Mouse (Mus musculus) neural tube, embryonic 13.5 days (tissue): ENCODE data around the gene Cckbr. TPM values are rescaled to one million over a fixed set of nuclear protein-coding genes. Genes with fewer than 3 reads are reported as not detected.
"Not testable (repeated sequence)": the region's sequence is repeated elsewhere in the genome, so short reads cannot be mapped to it uniquely, and the experiment has no call there.

ENCODE experiments used
- ATAC-seq: fragments of 200-750 bp; cut with Nextera tagmentation; 2 replicates; pipeline ENCODE4 v1.8.0; 2017; ENCODE audit warnings: low read depth, mild to moderate bottlenecking, moderate TSS enrichment, moderate library complexity
- H3K27ac ChIP-seq: fragments of 300-500 bp; sonication (generic); replicated peaks from 2 replicates; pipeline ENCODE4 v1.5.1; 2015; ENCODE audit warnings: moderate library complexity, mild to moderate bottlenecking, inconsistent platforms
- H3K27me3 ChIP-seq: fragments of 300-500 bp; sonication (generic); 2 replicates; pipeline ENCODE4 v1.6.1; 2015; ENCODE audit warnings: mild to moderate bottlenecking, inconsistent platforms
- H3K36me3 ChIP-seq: fragments of 300-500 bp; sonication (generic); 2 replicates; pipeline ENCODE4 v1.6.1; 2015; ENCODE audit warnings: mild to moderate bottlenecking, inconsistent platforms
- H3K4me1 ChIP-seq: fragments of 300-500 bp; sonication (generic); replicated peaks from 2 replicates; pipeline ENCODE4 v1.6.1; 2015; ENCODE audit warnings: inconsistent platforms
- H3K4me2 ChIP-seq: fragments of 300-500 bp; sonication (generic); 2 replicates; pipeline ENCODE4 v1.6.1; 2015; ENCODE audit warnings: inconsistent platforms, mild to moderate bottlenecking, moderate library complexity
- H3K4me3 ChIP-seq: fragments of 300-500 bp; sonication (generic); 2 replicates; pipeline ENCODE4 v1.5.1; 2015; ENCODE audit warnings: mild to moderate bottlenecking, inconsistent platforms
- H3K9ac ChIP-seq: fragments of 300-500 bp; sonication (generic); 2 replicates; pipeline ENCODE4 v1.6.1; 2015; ENCODE audit warnings: moderate library complexity, mild to moderate bottlenecking, inconsistent platforms
- H3K9me3 ChIP-seq: fragments of 300-500 bp; sonication (generic); 2 replicates; pipeline ENCODE4 v1.6.1; 2016; ENCODE audit warnings: inconsistent platforms
- WGBS: fragments of 180-500 bp; shearing (Covaris S2); methylation state at CpG from one replicate; pipeline ENCODE4 v1.1.7; 2015; 5-methylcytosine and 5-hydroxymethylcytosine counted together
- polyA plus RNA-seq: library from polyadenylated mRNA; unstranded; fragments of >200 nt; fragmentation: Nextera tagmentation; extraction: Ambion mirVana; gene quantifications from 2 replicates; pipeline ENCODE4 v1.2.1, GENCODE M21; 2015

The Cckbr gene
- polyA plus RNA-seq, 1 experiment from 2014 or later, result 2.1 TPM

- ATAC-seq, result no peak
- Histone ChIP-seq H3K36me3 (no peaks in the 10 kb centered on the region), H3K27me3 (no peaks in the 10 kb centered on the region), H3K27ac (no peak overlapping the region), H3K4me3 (no peak overlapping the region), H3K4me2 (no peak overlapping the region), H3K4me1 (no peaks in the 10 kb centered on the region), H3K9ac (no peak overlapping the region), H3K9me3 (no peaks in the 10 kb centered on the region)
- WGBS, result 81% methylated on average over 3 of the region's 3 CpGs
These were observed 19.5 kb downstream of the Cckbr start for GRCm38 (mm10) chr7:105445076-105445475.

DNA sequence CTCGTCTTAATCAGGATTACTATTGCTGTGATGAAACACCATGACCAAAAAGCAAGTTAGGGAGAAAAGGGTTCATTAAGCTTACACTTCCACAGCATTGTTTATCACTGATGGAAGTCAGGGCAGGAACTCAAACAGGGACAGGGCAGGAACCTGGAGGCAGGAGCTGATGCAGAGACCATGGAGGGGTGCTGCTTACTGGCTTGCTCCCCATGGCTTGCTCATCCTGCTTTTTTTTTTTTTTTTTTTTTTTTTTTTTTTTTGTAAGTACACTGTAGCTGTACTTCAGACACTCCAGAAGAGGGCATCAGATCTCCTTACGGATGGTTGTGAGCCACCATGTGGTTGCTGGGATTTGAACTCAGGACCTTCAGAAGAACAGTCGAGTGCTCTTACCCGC is 27.8 kb downstream of the Cckbr start:
- not testable (repeated sequence) for ATAC-seq, H3K9me3 ChIP-seq, H3K9ac ChIP-seq, H3K36me3 ChIP-seq, H3K4me1 ChIP-seq, H3K4me2 ChIP-seq, H3K27ac ChIP-seq, H3K4me3 ChIP-seq, H3K27me3 ChIP-seq
- WGBS, result 92% methylated on average over 4 of the region's 4 CpGs

- Histone ChIP-seq H3K36me3 (no peaks in the 10 kb centered on the region), H3K9ac (no peak overlapping the region), H3K27ac (no peak overlapping the region), H3K4me2 (no peak overlapping the region), H3K27me3 (no peaks in the 10 kb centered on the region), H3K4me3 (no peak overlapping the region), H3K9me3 (no peaks in the 10 kb centered on the region), H3K4me1 (no peaks in the 10 kb centered on the region)
- ATAC-seq, result no peak
These were observed 33.0 kb downstream of the Cckbr start for GRCm38 (mm10) chr7:105458546-105458945.

DNA sequence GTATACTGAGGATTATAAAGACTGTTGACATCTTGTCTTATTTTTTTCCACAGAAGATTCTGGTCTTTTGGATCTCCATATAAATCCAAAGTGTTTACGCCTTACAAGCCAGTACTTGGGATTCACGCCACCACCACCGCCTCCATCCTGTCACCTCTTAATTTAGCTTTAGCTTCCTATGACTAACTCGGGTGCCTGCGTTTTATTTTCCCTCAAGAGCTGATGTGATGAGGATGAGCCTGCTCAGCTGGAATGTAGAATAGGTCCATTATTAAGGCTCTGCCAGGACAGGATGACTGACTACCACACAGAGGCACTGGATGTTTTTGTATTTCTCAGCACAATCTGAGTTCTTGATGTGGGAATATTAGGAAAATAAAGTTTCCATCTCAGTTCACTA is 40.0 kb downstream of the Cckbr start:
- H3K4me1 ChIP-seq, H3K9me3 ChIP-seq, H3K4me2 ChIP-seq, ATAC-seq, H3K9ac ChIP-seq, H3K27me3 ChIP-seq, H3K4me3 ChIP-seq, H3K27ac ChIP-seq, H3K36me3 ChIP-seq: not testable (repeated sequence)
- WGBS, result 83% methylated on average over 5 of the region's 5 CpGs

DNA sequence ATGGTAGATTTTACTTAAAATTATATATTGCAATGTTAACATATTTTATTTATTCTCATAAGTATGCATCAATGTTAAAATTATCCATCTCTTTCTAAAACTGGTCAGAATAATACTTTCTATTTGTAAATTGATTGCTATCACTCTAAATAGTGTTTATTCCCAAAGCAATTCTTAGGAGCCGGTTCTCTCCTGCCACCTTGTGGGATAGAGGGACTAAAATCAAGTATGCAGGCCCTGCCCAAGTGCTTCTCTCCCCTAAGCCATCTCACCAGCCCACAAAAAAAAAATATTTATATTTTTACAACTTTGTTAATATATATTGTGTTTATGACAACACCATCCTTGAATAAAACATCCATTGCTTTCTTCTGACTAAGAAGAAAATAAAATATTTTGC is 47.1 kb downstream of the Cckbr start:
- 62% methylated on average over 1 of the region's 1 CpGs for WGBS
- H3K4me1 ChIP-seq, result peaks cover 4% of the 10 kb centered on the region; the same call in 1 of the 2 replicates
- ATAC-seq, result no peak

DNA sequence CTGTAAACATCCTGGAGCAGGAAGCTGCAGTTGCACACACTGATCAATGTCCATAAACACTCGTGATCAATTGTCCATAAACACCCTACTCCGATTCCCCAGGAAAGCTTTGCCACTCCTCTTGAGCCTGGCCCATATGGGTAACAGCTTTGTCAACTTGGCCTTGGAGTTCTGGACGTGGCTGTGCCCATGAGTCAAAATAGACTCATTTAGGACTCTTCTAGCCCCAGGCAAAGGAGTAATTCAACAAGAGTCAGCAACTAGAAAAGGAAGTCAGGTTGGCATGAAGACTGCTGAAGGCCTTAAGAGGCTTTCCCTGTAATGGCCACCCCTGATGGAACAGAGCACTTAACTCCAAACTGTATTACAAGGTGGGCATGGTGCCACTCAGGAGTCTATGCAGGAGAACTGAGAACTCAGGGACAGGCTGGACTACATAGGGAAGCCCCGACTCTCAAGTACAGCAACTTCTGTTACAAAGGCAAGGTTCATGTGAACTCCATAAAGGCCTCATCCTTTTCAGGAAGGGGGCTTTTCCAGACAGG is 49.3 kb downstream of the Cckbr start:
- WGBS, result 77% methylated on average over 4 of the region's 4 CpGs
- Histone ChIP-seq H3K27me3 (no peaks in the 10 kb centered on the region), H3K9ac (no peak overlapping the region), H3K4me1 (peaks cover 11% of the 10 kb centered on the region), H3K4me2 (no peak overlapping the region), H3K36me3 (no peaks in the 10 kb centered on the region), H3K9me3 (no peaks in the 10 kb centered on the region), H3K27ac (no peak overlapping the region), H3K4me3 (no peak overlapping the region)
- no peak for ATAC-seq

More for the DNA sequence above, 47.1 kb downstream of the Cckbr start:
- Histone ChIP-seq H3K9ac (no peak overlapping the region), H3K4me3 (no peak overlapping the region), H3K36me3 (no peaks in the 10 kb centered on the region), H3K4me2 (no peak overlapping the region), H3K9me3 (no peaks in the 10 kb centered on the region), H3K27me3 (no peaks in the 10 kb centered on the region), H3K27ac (no peak overlapping the region)

DNA sequence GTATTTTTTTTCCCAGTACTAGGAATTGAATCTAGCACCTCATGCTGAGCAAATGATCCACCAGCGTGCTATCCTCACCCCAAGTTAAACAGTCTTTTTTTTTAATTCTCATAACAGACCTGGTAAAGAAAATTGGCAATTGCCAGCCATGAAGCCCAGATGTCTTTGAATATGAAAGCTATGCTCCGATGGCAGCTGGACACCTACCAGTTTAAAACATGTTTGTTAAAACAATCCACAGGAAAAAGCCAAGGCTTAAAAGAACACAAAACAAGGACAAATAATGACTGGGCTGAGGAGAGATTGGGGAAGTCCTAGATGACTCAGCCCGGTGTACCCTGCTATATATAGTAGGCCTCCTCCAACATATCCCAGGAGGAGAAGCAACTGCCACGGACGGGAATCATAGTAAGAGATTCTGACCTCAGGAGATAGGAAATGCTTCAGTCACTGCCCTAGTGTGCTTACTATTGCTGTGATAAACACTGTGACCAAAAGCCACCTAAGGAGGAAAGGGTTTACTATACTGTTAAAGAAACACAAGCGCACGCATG is 49.9 kb downstream of the Cckbr start:
- Histone ChIP-seq H3K4me2 (no peak overlapping the region), H3K4me1 (peaks cover 15% of the 10 kb centered on the region), H3K9me3 (no peaks in the 10 kb centered on the region), H3K27me3 (0 out of 2 replicates have a peak, but pooled peaks cover under 1% of the 10 kb centered on the region), H3K36me3 (no peaks in the 10 kb centered on the region), H3K27ac (no peak overlapping the region), H3K9ac (no peak overlapping the region), H3K4me3 (no peak overlapping the region)
- WGBS, result 84% methylated on average over 7 of the region's 7 CpGs
- ATAC-seq, result no peak

GRCm38 (mm10) chr7:105476683-105477432 is 51.3 kb downstream of the Cckbr start:
- WGBS, result 76% methylated on average over 10 of the region's 10 CpGs
- no peak for ATAC-seq

DNA sequence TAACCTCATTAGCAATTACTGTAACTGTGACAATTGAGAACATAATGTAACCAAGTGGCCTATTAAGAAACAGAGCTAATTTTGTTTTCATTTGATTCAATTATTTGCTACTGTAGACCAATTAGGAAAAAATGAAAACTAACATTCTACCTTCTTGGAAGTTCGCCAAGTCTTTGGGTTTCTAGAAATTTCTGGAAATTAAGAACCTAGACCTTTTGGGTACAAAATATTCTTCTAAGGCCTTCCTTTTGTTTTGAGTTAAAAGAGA is 51.8 kb downstream of the Cckbr start:
- 94% methylated on average over 1 of the region's 1 CpGs for WGBS

More at GRCm38 (mm10) chr7:105476683-105477432, 51.3 kb downstream of the Cckbr start:
- H3K4me1 ChIP-seq, result peaks cover 29% of the 10 kb centered on the region
- H3K9ac ChIP-seq, result no peak overlapping the region
- H3K4me3 ChIP-seq, result no peak overlapping the region
- no peaks in the 10 kb centered on the region for H3K36me3 ChIP-seq
- 0 out of 2 replicates have a peak, but pooled peaks cover 11% of the 10 kb centered on the region for H3K27me3 ChIP-seq
- no peak overlapping the region for H3K27ac ChIP-seq
- no peak overlapping the region for H3K4me2 ChIP-seq
- H3K9me3 ChIP-seq, result no peaks in the 10 kb centered on the region

DNA sequence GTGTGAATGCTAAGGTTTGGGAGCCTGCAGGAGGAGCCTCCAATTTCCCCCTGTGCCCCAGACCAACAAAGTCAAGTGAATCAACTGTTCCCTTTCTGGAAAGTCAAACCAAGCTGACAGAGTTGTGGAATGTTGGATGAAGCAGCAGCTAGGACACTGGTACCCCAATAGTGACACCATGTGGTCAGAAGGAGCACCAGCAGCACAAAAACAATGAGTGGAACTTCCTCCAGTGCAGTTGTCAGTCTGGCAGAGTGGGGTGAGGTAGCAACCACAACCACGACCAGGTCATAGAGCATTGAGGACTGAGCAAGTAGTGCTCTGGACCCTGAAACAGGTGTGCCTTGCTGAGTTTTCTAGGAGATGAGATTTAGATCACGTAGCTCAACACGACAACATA is 52.3 kb downstream of the Cckbr start:
- H3K9me3 ChIP-seq, result no peaks in the 10 kb centered on the region
- whole genome bisulfite sequencing, result 62% methylated on average over 3 of the region's 3 CpGs
- H3K27ac ChIP-seq, result no peak overlapping the region
- H3K4me2 ChIP-seq, result no peak overlapping the region
- H3K4me3 ChIP-seq, result no peak overlapping the region
- ATAC-seq, result no peak
- H3K36me3 ChIP-seq, result no peaks in the 10 kb centered on the region
- no peak overlapping the region for H3K9ac ChIP-seq
- H3K27me3 ChIP-seq, result 0 out of 2 replicates have a peak, but pooled peaks cover 11% of the 10 kb centered on the region
- peaks cover 38% of the 10 kb centered on the region for H3K4me1 ChIP-seq

More for the DNA sequence above, 51.8 kb downstream of the Cckbr start:
- no peak overlapping the region for H3K9ac ChIP-seq
- peaks cover 34% of the 10 kb centered on the region for H3K4me1 ChIP-seq
- 0 out of 2 replicates have a peak, but pooled peaks cover 11% of the 10 kb centered on the region for H3K27me3 ChIP-seq
- no peaks in the 10 kb centered on the region for H3K36me3 ChIP-seq
- no peak overlapping the region for H3K4me3 ChIP-seq
- H3K27ac ChIP-seq, result no peak overlapping the region
- H3K4me2 ChIP-seq, result no peak overlapping the region
- no peaks in the 10 kb centered on the region for H3K9me3 ChIP-seq
- ATAC-seq, result no peak

- H3K27me3 ChIP-seq, result 0 out of 2 replicates have a peak, but pooled peaks cover 11% of the 10 kb centered on the region
These were observed 52.8 kb downstream of the Cckbr start for GRCm38 (mm10) chr7:105478344-105478743.

DNA sequence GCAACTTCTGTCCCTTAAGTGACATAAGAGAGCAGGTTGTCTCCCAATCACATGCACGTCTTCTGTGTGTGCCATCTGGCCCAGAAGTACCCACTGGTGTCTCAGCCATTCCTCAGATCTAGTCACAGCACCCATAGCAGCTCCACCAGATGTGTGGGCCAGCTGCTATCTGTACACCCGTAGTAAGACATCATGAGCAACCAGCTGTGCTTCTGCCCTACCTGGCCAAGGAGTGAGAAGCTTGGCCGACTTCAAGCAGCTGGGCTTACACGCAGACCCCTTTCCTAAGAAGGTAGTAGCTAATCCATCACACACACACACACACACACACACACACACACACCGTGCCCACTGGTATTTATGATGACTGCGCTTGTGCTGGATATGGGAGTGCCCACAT is 53.7 kb downstream of the Cckbr start:
- Histone ChIP-seq H3K27me3 (0 out of 2 replicates have a peak, but pooled peaks cover 11% of the 10 kb centered on the region), H3K4me1 (peaks cover 38% of the 10 kb centered on the region), H3K9me3 (no peaks in the 10 kb centered on the region), H3K27ac (no peak overlapping the region), H3K4me2 (no peak overlapping the region), H3K36me3 (no peaks in the 10 kb centered on the region), H3K4me3 (no peak overlapping the region), H3K9ac (no peak overlapping the region)
- no peak for ATAC-seq
- 89% methylated on average over 6 of the region's 6 CpGs for WGBS

More at GRCm38 (mm10) chr7:105478344-105478743, 52.8 kb downstream of the Cckbr start:
- no peak for ATAC-seq
- Histone ChIP-seq H3K9ac (no peak overlapping the region), H3K27ac (no peak overlapping the region), H3K36me3 (no peaks in the 10 kb centered on the region), H3K9me3 (no peaks in the 10 kb centered on the region), H3K4me1 (peaks cover 38% of the 10 kb centered on the region), H3K4me3 (no peak overlapping the region), H3K4me2 (no peak overlapping the region)
- 82% methylated on average over 8 of the region's 8 CpGs for WGBS
